Mouse (Mus musculus) embryonic facial prominence, embryonic 15.5 days (tissue): ENCODE measurements around the gene Cct6b. TPM values are rescaled to one million over a fixed set of nuclear protein-coding genes. Genes with fewer than 3 reads are reported as not detected.

Experiments used
- ATAC-seq: fragments of 200-750 bp; cut with Nextera tagmentation; 2 replicates; pipeline ENCODE4 v1.8.0; 2017; ENCODE audit warnings: low read depth, moderate TSS enrichment; ENCODE audit not compliant: insufficient number of reproducible peaks, low FRiP score, low TSS enrichment
- H3K27ac ChIP-seq: fragments of 300-500 bp; sonication (generic); replicated peaks from 2 replicates; pipeline ENCODE4 v1.5.1; 2015; ENCODE audit warnings: mild to moderate bottlenecking, inconsistent platforms
- H3K27me3 ChIP-seq: fragments of 300-500 bp; sonication (generic); 2 replicates; pipeline ENCODE4 v1.6.1; 2015; ENCODE audit warnings: inconsistent platforms
- H3K36me3 ChIP-seq: fragments of 300-500 bp; sonication (generic); 2 replicates; pipeline ENCODE4 v1.6.1; 2015; ENCODE audit warnings: mild to moderate bottlenecking, inconsistent platforms
- H3K4me1 ChIP-seq: fragments of 300-500 bp; sonication (generic); 2 replicates; pipeline ENCODE4 v1.6.1; 2015; ENCODE audit warnings: inconsistent platforms
- H3K4me2 ChIP-seq: fragments of 300-500 bp; sonication (generic); replicated peaks from 2 replicates; pipeline ENCODE4 v1.6.1; 2015; ENCODE audit warnings: mild to moderate bottlenecking, inconsistent platforms
- H3K4me3 ChIP-seq: fragments of 300-500 bp; sonication (generic); replicated peaks from 2 replicates; pipeline ENCODE4 v1.5.1; 2015; ENCODE audit warnings: mild to moderate bottlenecking, inconsistent platforms
- H3K9ac ChIP-seq: fragments of 300-500 bp; sonication (generic); 2 replicates; pipeline ENCODE4 v1.6.1; 2015; ENCODE audit warnings: inconsistent platforms
- H3K9me3 ChIP-seq: fragments of 300-500 bp; sonication (generic); replicated peaks from 2 replicates; pipeline ENCODE4 v1.6.1; 2016; ENCODE audit warnings: inconsistent platforms
- WGBS: fragments of 180-500 bp; shearing (Covaris S2); methylation state at CpG from one replicate; pipeline ENCODE4 v1.1.7; 2015; 5-methylcytosine and 5-hydroxymethylcytosine counted together
- polyA plus RNA-seq: library from polyadenylated mRNA; unstranded; fragments of >200 nt; fragmentation: Nextera tagmentation; extraction: Ambion mirVana; gene quantifications from 2 replicates; pipeline ENCODE4 v1.2.1, GENCODE M21; 2015

Gene Cct6b
- 0.27 and 0.28 TPM in 2 replicates for polyA plus RNA-seq

GRCm38 (mm10) chr11:82763742-82764437, at the start of gene Cct6b, which contains the start of gene Zfp830:
Cct6b (minus strand) TSS chr11:82764321.
Zfp830 (plus strand) TSS chr11:82764345.
- Histone ChIP-seq H3K36me3 (peaks cover 6% of the 10 kb centered on the region), H3K9ac (peak within 1 kb of the TSS; percentile 82), H3K4me1 (peaks cover 19% of the 10 kb centered on the region), H3K4me2 (peak within 1 kb of the TSS; percentile 86), H3K27me3 (no peaks in the 10 kb centered on the region), H3K9me3 (no peaks in the 10 kb centered on the region), H3K27ac (peak within 1 kb of the TSS; percentile 96), H3K4me3 (peak within 1 kb of the TSS; percentile 92)
- WGBS, result under 1% methylated on average over 44 of the region's 44 CpGs
- peak; percentile 99 for ATAC-seq

DNA sequence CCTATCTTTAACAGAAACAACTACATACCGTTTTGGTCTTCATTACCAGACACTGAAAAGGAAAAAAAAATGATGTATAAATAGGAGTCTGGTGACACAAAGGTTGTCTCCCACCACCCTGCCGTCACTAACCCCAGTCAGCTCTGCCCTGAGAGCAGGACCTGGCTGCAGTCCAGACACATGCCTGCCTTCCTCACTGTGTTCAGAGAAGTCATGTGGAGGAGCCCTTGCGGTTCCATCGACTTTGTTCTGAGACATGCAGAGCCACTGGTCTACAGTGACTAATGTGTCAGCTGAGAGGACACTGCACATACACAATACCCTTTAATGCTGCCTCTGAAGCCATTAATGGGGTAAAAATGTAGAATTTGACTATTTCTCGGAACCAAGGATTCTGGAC, 44.4 kb upstream of the Cct6b start:
- ATAC-seq, result no peak
- Histone ChIP-seq H3K4me1 (no peaks in the 10 kb centered on the region), H3K9ac (no peak overlapping the region), H3K9me3 (no peaks in the 10 kb centered on the region), H3K36me3 (peaks cover 8% of the 10 kb centered on the region), H3K4me3 (no peak overlapping the region), H3K27me3 (no peaks in the 10 kb centered on the region), H3K4me2 (no peak overlapping the region), H3K27ac (no peak overlapping the region)
- 70% methylated on average over 5 of the region's 5 CpGs for WGBS

- Histone ChIP-seq H3K9me3 (no peaks in the 10 kb centered on the region), H3K27ac (no peak overlapping the region), H3K4me3 (no peak overlapping the region), H3K4me2 (no peak overlapping the region), H3K36me3 (peaks cover 19% of the 10 kb centered on the region), H3K4me1 (no peaks in the 10 kb centered on the region), H3K27me3 (no peaks in the 10 kb centered on the region), H3K9ac (no peak overlapping the region)
- no peak for ATAC-seq
- WGBS, result 73% methylated on average over 3 of the region's 3 CpGs
Measured at GRCm38 (mm10) chr11:82807370-82807769, 43.2 kb upstream of the Cct6b start.

- Histone ChIP-seq H3K27me3 (no peaks in the 10 kb centered on the region), H3K4me3 (no peak overlapping the region), H3K4me2 (no peak overlapping the region), H3K27ac (no peak overlapping the region), H3K9me3 (no peaks in the 10 kb centered on the region), H3K9ac (no peak overlapping the region), H3K36me3 (peaks cover 23% of the 10 kb centered on the region), H3K4me1 (no peaks in the 10 kb centered on the region)
- WGBS, result 67% methylated on average over 3 of the region's 3 CpGs
- no peak for ATAC-seq
Measured at GRCm38 (mm10) chr11:82806656-82807055, 42.5 kb upstream of the Cct6b start.

GRCm38 (mm10) chr11:82783453-82783852, 19.3 kb upstream of the Cct6b start:
- H3K9me3 ChIP-seq, result no peaks in the 10 kb centered on the region
- peaks cover 16% of the 10 kb centered on the region for H3K4me1 ChIP-seq
- H3K27ac ChIP-seq, result no peak overlapping the region
- H3K9ac ChIP-seq, result no peak overlapping the region
- no peak for ATAC-seq
- peaks cover 46% of the 10 kb centered on the region for H3K36me3 ChIP-seq
- no peaks in the 10 kb centered on the region for H3K27me3 ChIP-seq
- no peak overlapping the region for H3K4me2 ChIP-seq
- WGBS, result 93% methylated on average over 11 of the region's 11 CpGs
- no peak overlapping the region for H3K4me3 ChIP-seq

DNA sequence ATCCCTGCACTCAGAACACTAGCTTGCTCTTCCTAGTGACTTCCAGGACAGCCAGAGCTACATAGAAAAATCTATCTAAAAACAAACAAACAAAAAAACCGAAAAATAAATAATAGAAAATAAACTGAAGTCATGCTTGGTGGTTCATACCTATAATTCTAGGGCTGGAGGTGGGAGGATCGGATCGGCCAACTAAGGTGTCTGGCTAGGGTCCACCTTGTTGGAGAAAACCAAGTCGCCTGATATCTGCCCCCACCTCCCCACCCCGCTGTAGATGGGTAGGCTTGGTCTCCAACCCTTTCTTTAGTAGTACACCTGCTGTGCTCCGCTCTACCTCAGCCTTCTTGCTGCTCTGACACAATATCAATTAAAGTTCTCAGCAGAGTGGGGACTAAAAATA, 18.1 kb upstream of the Cct6b start:
- peak overlapping the region; percentile 65 for H3K4me2 ChIP-seq
- peaks cover 34% of the 10 kb centered on the region for H3K36me3 ChIP-seq
- peak overlapping the region; percentile 97 for H3K27ac ChIP-seq
- no peaks in the 10 kb centered on the region for H3K9me3 ChIP-seq
- WGBS, result 38% methylated on average over 6 of the region's 6 CpGs
- no peak for ATAC-seq
- H3K4me3 ChIP-seq, result peak overlapping the region; percentile 88
- H3K9ac ChIP-seq, result peak overlapping the region; percentile 67
- no peaks in the 10 kb centered on the region for H3K27me3 ChIP-seq
- H3K4me1 ChIP-seq, result peaks cover 16% of the 10 kb centered on the region

DNA sequence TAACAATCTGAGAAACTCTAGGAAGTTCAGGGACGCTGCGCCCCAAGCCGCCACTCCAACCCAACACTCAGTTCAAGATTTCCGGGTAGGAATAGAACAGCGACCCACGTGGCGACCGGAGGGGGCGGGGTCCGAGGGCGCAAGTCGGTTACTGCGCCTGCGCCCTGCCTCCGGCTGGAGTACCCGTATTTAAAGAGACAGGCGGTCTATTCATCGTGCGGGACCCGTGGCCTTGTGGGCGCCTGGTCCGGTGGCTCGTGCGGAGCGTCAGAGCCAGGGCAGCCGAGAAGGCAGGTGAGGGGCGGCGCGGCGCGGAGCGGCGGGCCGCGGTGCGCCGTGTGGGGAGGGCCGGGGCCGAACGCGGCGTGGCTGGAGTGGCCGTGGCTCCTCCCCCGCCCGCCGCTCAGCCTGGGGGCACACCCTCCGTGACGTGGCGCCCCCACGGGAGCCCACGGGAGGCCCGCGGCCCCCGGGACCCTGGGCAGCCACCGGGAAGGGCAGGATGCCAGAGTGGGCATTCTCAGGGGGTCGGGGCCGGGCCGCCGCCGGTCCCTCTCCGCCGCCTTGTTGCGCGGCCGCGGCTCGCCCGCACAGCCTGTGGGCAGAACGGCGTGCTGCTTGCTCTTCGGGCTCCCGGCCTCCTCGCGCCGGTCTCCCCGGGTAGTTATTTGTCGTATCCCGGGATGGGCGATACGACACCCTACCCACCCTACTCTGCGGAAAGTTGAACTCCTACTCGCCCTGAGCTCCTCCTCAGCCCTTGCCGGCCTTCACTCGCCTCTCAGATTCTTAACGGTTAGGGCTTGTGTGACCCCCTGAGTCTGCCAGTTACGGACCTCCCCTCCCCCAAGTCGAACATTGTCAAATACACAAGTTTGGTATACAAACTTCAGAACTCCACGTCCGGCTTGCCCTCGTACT, 17.1 kb upstream of the Cct6b start, which contains the start of gene Lig3:
Lig3 (plus strand) TSS at position 126 of the 921 bp plus-strand sequence.
- peak within 1 kb of the TSS; percentile 97 for H3K27ac ChIP-seq
- peak; percentile 95 for ATAC-seq
- peak within 1 kb of the TSS; percentile 65 for H3K4me2 ChIP-seq
- peak within 1 kb of the TSS; percentile 88 for H3K4me3 ChIP-seq
- H3K4me1 ChIP-seq, result peaks cover 16% of the 10 kb centered on the region
- H3K9ac ChIP-seq, result peak within 1 kb of the TSS; percentile 67
- under 1% methylated on average over 73 of the region's 90 CpGs for WGBS
- H3K27me3 ChIP-seq, result no peaks in the 10 kb centered on the region
- no peaks in the 10 kb centered on the region for H3K9me3 ChIP-seq
- H3K36me3 ChIP-seq, result peaks cover 26% of the 10 kb centered on the region

DNA sequence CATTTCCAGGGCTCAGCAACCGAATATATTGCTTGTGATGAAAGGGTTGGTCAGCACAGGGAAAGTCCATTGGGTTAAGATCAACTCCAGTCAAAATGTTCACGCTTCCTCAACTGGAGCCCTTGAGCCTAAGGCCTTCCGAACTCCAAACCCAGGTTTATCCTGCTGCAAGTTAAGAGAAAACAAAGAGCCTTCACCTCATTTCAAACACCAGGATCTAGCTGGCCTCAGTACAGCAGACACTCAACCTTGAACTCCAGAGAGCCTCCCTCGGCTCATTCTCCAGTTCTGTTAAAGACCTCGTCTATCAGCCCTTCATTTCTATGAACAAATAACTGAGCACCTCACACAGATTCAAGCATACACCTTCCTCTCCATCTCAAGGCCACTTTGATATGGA, 16.0 kb upstream of the Cct6b start:
- Histone ChIP-seq H3K27ac (no peak overlapping the region; the same call in 1 of the 2 replicates), H3K9me3 (no peaks in the 10 kb centered on the region), H3K27me3 (no peaks in the 10 kb centered on the region), H3K4me1 (peaks cover 16% of the 10 kb centered on the region), H3K36me3 (peaks cover 16% of the 10 kb centered on the region), H3K4me3 (peak overlapping the region; percentile 88), H3K4me2 (peak overlapping the region; percentile 65), H3K9ac (peak overlapping the region; percentile 67)
- 42% methylated on average over 5 of the region's 5 CpGs for WGBS
- ATAC-seq, result no peak

DNA sequence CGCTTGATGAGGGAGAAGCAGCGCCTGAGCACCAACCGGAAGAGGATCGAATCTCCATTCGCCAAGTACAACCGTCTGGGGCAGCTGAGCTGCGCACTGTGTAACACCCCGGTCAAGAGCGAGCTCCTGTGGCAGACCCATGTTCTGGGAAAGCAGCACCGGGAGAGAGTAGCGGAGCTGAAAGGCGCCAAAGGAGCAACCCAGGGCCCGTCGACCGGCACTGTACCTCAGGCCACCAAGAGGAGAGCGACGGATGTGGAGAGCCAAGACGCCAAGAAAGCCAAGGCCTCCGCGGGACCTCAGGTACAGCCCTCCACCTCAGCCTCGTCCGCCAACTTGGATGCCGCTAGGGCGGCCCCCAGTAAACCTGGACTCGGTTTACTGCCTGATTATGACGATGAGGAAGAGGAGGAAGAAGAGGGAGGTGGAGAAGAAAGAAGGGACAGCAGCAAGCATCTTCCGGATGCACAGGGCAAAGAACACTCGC, 360 bp upstream of the Cct6b start:
- 1% methylated on average over 28 of the region's 28 CpGs for WGBS
- H3K27ac ChIP-seq, result peak overlapping the region; percentile 96
- ATAC-seq, result peak; percentile 72

GRCm38 (mm10) chr11:82763261-82763660, 860 bp downstream of the Cct6b start:
- WGBS, result 11% methylated on average over 4 of the region's 4 CpGs
- peak overlapping the region; percentile 96 for H3K27ac ChIP-seq
- H3K36me3 ChIP-seq, result no peaks in the 10 kb centered on the region; the same call in 1 of the 2 replicates
- H3K9me3 ChIP-seq, result no peaks in the 10 kb centered on the region
- ATAC-seq, result no peak
- peaks cover 19% of the 10 kb centered on the region for H3K4me1 ChIP-seq
- H3K27me3 ChIP-seq, result no peaks in the 10 kb centered on the region
- peak overlapping the region; percentile 82; the same call in 1 of the 2 replicates for H3K9ac ChIP-seq
- H3K4me2 ChIP-seq, result peak overlapping the region; percentile 86
- peak overlapping the region; percentile 92 for H3K4me3 ChIP-seq

More for the DNA sequence above, 360 bp upstream of the Cct6b start:
- Histone ChIP-seq H3K36me3 (peaks cover 12% of the 10 kb centered on the region), H3K9me3 (no peaks in the 10 kb centered on the region), H3K9ac (peak overlapping the region; percentile 82), H3K27me3 (no peaks in the 10 kb centered on the region), H3K4me1 (peaks cover 19% of the 10 kb centered on the region), H3K4me3 (peak overlapping the region; percentile 92), H3K4me2 (peak overlapping the region; percentile 86)

DNA sequence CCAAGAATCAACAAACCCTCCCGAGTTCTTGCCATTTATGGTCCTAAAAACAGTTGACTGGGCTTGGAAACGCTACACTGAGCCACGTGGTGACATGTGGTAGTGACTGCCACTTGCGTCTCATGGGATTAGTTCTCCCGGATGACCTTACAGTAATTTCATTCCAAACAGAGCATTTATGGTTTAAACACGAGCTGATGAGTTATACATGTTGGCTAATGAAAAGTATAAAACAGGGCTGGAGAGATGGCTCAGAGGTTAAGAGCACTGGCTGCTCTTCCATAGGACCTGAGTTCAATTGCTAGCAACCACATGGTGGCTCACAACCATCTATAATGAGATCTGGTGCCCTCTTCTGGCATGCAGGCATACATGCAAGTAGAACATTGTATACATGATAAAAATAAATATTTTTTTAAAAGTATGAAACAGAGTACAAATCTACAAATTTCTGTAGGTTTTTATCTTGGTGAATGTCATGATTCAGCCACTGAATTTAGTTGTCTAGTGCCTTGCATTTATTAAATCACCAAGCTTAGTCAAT, 1.8 kb downstream of the Cct6b start:
- H3K27me3 ChIP-seq, result no peaks in the 10 kb centered on the region
- no peaks in the 10 kb centered on the region for H3K36me3 ChIP-seq
- no peak overlapping the region for H3K4me2 ChIP-seq
- no peak overlapping the region for H3K4me3 ChIP-seq
- ATAC-seq, result no peak
- WGBS, result 86% methylated on average over 6 of the region's 6 CpGs
- no peaks in the 10 kb centered on the region for H3K9me3 ChIP-seq
- H3K4me1 ChIP-seq, result peaks cover 19% of the 10 kb centered on the region
- no peak overlapping the region for H3K9ac ChIP-seq
- H3K27ac ChIP-seq, result no peak overlapping the region
